Mouse (Mus musculus) layer of hippocampus, adult 11-12 months (tissue): ENCODE results near the gene Cd70.
A peak's percentile ranks its signal among the peaks of the same experiment; 100 is the strongest.

Experiments used
- DNase-seq: peaks from one replicate; pipeline ENCODE4 v3.0.0; 2022; ENCODE audit warnings: low spot score

The Cd70 gene

DNA sequence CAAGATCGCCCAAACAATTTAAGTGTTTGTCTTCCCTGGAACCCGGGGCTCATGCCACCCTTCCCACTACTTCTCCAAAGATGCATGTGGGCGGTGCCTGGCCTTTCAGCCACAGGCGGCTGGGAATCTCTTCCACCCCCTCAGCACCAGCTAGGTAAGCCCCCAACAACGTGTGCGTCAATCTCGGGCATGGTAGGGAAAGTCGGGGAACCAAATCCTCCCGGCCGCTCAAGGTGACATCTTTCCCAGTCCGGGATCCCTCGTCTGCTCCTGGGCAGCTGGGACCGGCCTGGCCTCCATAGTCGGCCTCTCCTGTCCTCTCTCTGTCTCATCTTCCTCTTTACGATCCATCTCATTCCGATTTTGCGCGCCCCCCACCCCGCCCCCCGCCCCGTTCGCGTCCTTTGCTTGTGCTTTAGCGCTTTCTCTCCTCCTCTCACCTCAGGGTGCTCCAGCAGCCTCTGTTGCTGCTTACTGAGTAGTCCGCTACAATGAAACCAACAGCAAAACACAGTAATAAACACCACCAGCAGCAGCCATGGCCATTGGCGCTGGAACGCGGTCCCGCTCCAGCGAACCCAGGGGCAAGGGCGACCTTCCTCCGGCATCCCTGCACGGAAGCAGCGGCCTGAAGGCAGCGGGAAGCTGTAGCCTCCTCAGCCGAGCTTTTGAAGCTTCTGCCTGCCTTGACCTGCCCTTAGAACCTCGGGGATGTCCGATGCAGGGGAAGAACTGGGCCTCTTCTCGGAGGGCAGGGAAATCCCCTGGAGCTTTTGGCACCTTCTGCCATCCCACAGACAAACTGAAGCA, at the start of gene Cd70:
Gene Cd70 (minus strand): TSS at position 784 of the 810 bp plus-strand sequence.
- DNase-seq: no peak

DNA sequence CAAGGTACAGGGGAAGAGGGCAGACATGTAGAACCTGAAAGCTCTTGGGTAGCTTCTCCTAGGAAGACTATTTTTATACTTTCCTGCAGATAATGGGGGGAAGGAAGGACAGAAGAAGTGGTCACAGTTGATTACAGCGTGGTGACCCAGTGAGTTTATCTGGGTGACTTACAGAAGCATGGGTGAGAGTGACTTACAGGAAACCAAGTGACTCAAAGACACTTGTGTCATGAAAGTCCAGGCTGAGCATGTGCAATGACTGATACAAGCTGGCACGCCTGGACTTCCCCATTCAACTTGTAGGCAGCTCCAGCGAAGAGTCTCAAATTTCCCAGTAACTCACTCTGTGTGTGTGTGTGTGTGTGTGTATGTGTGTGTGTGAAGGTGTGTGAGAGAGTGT, 48.7 kb upstream of the Cd70 start:
- DNase-seq: no peak

DNA sequence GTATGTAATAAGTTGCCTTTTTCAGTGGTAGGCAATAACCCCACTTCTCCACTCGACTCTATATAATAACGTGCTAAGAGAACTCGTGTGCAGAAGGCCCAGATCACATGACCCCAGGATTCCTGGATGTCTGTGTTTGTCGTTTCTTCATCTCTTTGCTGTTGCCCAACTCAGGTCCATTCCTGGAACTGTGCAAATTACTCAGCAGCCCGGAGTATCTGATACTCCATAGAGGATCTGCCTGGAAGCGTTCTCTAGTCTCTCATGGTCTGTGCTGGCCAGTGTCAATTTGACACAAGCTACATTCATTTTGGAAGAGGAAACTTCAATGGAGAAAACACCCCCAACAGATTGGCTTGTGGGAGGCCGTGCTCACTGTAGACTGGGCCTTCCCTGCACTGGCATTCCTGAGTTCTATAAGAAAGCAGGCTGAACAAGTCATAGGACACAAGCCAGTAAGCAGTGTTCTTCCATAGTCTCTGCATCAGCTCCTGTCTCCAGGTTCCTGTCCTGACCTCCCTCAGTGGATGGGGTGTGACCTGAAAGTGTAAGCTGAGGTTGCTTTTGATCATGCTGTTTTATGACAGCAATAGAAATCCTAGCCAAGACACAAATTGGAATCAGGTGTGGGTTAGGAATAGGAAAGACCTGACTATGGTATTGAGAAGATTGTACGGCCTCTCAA, 45.9 kb upstream of the Cd70 start:
- no peak for DNase-seq

DNA sequence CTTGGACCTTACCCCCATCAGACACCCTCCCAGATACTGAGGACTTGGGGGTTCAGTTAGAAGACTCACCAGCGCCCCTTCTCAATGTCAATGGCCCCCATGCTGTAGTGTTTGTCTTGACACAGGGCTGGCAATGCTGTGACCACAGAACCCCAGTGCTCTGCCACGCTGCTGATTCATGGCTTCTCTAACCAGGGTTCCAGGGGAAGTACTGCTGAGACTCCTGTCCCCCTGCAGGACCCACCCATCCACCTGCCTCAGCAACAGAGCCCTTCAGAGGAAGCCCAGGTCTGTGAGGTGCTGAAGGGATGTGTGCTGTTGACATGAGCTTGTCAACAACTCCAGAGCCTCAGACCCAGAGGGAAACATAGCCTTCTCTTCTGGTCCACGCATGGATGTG, 45.2 kb upstream of the Cd70 start:
- DNase-seq: no peak

DNA sequence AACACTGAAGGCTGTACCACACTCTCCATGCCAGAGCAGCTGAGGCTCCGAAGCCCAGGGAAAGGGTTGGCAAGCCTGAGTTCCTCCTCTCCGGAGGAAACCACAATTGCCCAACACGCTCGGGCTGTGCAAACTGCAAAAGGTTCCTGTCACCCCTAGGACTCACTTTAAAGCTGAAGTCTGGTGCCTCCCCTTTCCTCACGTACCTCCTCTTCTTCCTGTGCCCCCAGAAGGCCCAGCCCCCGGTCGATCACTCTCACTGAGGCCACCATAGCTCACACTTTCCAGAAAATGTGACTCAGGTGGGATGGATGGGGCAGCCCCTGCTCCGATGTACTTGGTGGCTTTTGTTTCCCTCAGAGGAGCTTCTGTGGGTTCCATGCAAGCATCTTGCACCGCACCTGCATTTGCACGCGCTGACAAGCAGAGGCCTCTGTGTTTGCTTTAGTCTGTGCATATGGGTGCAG, 44.5 kb upstream of the Cd70 start, which contains the start of gene Tnfsf14:
Gene Tnfsf14 (minus strand): TSS at position 137 of the 467 bp plus-strand sequence.
- peak; percentile 12 for DNase-seq

DNA sequence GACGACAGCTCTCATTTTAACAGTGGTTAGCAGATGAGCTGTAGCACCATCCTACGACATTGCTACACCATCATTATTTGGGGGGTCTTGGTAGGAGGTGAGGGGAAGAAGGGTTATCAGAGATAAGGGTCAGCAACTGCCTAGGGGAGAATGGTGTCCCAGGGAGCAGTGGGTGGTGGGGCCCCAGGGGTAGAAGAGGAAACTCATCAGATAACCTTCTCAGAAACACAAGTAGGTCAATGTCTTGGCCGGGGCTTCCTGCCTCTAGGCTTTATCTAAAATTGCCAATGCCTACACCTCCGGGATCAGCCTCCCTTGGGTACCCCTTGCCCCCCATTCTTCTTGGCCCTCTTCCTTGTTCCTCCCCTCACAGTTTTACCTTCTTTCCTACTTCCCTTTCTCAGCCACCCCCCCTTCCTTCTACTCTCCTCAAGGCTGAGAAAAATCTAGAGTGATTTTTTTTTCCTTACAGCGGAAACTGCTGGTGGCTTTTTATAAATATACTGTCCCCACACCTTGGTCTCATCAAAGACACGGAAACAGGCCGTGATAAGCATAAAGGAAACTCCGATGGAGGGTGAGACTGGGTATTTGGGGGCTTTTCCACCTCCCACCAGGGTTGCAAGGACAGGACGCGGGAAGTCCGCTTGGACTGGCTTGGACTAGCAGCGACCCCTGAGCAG, 39.1 kb upstream of the Cd70 start:
- DNase-seq: no peak

DNA sequence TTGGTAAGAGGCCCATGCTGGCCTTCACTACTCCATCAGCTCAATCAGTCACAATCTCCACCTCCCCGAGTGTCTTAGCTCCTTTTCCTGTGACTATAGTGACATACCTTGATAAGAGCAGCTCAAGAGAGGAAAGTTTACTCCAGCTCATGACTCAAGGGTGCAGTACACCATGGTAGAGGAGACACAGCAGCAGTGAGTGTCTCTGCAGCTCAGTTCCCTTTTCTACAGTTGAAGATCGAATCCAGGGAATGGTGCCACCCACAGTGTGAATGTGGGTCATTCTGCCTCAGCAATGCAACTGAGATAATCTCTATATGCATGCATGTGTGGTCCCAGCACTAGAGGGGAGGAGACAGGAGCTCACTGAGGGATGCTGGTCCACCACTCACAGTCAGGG, 36.1 kb upstream of the Cd70 start:
- DNase-seq: no peak

DNA sequence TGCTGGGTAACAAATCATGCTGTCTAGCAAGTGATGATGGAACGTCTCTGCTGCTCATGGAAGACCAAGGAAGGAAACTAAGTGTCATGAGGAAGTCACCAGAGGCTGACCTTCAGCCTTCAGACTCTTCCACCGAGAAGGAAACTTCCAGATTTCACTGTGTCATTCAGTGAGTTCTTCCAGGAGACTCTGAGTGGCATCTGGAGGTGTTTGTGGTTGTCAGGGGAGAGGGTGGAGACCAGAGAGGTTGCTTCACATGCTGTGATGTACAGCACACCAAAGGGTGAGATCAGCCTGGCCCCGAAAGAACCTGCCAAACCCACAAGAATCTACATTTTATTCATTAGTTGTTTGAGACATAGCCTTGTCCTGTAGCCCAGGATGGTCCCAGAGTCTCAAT, 33.3 kb upstream of the Cd70 start:
- no peak for DNase-seq

DNA sequence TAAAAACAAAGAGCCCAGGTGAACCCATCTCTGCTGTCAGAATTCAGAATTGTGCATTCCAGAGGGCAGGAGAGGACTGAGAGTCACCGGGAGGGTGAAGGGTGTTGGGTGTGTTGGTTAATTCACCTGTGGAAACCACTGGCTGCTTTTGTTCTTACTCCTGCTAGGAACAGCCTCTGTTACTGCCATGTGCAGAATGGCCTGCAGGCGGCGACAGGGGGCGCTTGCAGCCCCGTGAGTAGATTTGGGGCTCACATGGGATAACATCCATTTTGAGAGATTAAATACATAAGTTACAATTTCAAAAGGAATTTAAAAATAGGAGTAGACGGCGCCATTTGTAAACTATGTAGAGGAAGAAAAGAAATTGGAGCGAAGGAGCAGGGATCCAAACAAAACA, 30.8 kb upstream of the Cd70 start:
- DNase-seq: no peak

DNA sequence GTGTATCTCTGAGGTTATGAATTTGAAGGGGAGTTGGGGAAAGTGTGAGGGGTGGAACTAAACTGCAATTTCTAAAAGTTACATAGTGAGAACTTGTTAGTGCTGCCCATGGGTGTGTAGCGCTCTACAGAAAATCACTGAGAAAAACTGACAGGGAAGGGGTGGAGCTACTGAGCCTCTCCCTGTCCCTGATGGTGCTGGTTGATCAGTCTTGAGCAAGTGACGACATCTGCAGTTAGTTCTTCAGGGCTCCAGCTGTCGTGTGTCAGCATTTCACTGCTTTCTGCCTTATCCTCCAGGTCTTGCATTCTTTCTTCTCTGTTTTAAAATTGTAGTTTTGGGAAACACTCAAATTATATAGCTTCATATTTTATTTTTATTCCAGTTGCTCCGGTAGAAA, 23.8 kb upstream of the Cd70 start:
- DNase-seq: no peak

DNA sequence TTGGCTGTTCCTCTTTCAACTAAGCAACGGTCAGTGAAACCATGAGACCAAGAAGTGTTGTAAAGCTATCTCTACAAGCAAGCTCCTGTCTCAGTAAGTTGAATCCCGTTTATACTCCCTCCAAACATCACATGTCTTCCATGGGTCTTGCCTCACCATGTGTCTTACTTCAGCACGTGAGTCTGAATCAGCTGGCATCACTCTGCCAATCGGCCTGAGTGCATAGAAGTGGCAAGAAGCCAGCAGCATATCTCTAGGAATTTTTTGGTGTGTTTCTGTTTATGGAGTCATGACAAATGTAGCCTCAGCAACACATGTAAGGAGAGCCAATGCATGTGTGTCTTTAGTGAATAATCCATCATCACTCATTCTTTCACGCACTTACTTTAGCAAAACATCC, 22.8 kb upstream of the Cd70 start:
- DNase-seq: no peak

DNA sequence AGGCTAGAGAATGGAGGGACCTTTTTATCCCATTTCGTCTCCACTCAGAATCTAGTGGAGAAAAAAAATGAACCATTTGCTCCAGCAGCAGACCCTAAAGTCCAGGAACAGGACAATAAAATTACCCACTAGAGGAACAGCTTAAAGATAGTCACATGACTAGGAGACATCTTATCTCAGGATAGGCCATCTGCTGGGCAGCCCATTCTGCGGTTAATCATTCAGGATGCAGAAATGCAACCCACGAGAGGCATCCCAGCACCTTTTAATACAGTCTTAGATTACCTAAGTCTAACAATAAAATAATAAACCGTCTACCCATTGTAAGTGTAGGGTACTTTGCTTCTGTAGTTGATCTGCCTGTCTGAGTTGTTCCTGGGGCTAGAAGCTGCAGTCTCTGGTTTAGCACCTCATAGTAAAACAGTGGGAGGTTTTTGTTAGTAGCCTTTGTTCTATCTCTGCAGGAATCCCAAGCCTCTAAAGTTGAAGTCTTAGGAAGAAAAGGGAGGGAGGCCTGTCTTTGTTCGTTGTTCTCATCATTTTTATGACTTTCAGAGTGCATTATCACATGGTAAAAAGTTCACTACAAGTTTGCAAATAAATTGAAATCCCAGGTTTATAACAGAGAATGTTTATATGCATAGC, 21.2 kb upstream of the Cd70 start:
- no peak for DNase-seq

DNA sequence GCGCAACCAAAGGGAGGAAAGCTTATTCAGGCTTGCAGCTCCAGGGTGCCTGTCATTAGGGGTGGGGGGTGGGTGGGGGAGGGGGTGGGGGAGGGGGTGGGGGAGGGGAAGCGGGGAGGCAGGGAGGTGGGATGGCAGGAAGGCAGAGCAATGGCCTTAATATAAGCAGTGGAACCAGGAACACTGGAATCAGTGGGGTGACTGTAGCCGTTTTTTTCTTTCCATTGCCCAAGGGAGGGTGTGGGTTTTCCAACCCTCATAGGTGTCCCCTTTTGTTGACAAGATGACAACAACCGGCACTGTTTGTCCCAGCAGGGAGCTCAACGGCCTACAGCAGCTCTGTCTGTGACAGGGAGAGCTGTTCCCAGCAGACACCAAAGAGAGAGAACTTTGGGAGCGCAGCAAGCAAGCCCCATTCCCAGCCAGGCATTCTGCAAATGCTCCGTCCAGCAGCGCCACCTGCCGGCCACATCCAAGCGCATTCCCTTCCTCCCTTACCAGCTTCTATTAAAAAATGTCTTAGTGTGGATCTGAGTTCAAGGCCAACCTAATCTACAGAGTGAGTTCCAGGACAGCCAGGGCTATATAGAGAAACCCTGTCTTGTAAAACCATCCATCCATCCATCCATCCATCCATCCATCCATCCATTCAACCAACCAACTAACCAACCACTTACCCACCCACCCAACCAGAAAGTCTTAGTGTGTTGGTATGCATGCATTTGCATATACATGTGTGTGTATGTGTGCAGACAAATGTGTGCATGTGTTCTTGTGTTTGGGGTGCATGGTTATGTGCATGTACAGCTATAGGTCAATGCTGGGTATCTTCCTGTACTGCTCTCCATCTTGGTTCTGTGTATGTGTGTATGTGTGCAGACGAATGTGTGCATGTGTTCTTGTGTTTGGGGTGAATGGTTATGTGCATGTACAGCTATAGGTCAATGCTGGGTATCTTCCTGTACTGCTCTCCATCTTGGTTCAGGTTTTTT, 17.5 kb upstream of the Cd70 start:
- peak; percentile 88 for DNase-seq

DNA sequence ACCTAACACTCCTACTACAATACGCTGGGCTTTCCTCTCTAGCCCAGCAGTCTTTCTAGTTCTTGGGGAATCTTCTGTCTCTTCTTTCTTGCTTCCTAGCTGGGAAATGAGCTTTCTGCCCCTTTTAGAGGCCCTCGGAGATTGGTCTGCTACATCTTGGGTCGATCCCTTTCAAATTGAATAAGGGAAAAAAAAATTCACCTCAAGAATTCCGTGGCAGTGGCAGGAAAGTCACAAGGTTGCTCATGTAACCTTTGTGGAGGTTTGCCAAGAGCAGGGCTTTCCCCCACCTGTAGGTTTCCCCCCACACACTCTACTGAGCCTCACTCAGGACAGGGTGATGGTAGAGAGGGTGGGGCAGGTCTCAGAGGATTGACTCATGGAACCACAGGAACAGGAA, 4.2 kb upstream of the Cd70 start:
- no peak for DNase-seq

DNA sequence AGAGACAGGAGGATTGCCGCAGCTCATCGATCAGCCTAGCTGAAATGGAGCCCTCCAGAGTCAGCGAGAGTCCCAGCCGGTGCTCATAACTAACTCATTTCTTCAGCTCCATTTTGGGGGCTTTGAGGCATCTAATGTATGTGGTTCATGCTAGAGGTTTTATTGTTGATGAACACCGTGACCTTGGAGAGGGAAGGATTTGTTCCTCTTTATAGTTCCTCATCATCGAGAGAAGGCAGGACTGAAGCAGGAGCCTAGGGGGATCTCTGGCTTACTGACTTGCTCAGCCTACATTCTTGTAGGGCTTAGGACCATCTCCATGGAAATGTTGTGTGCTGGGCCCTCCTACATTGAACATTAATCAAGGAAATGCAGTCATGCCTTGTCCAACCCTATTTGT, 3.4 kb upstream of the Cd70 start:
- DNase-seq: no peak

DNA sequence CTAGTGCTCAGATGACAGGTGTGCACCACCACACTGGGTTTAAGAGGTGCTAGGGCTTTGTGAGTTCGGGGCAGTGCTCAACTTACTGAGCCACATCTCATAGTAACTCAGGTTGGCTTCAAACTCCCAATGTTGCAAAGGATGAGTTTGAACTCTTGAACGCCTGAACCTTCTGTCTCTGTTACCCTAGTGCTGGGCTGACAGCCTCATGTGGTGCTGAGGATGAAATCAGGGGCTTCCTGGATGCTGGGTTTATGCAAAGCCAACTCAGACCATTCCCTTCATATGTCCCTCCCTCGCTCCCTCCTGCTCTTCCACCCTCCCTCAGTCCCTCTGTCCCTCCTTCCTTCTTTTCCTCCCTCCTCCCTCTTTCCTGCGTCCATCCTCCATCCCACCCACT, 1.2 kb downstream of the Cd70 start:
- DNase-seq: no peak

DNA sequence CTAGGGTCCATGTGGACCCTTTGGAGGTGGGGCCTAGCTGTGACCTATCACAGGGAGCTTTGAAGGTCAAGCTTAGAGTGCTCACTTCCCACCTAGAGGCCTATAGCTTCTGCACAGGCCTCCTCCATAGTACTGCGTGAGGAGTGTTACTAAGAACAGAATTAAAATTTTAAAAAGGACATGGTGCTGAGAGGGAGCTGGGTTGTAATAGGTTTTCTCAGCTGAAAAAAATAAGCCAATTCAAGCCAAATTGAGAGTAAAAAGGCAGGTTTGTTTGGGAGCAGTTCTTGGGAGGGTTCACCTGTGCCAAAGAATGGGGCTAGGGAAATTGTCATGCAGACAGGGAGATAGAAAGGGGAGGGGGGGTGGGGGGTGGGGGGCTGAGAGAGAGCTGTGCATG, 4.5 kb downstream of the Cd70 start:
- no peak for DNase-seq

DNA sequence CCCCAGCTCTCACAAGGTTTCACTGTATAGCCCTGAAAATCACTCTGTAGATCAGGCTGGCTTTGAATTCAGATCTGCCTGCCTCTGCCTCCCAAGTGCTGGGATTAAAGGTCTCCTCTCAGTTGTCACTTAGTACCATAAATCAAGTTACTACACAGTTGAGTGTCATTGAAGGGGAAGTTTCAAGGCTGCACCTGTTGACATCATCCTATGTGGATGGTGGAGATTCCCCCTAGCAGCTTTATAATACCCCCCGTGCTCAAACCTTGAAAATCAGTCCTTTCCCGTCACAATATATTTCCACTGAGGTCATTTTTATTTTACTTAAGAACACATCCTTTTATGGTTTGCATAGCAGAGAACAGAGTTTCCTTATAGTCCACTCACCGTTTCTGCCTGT, 5.9 kb downstream of the Cd70 start:
- DNase-seq: no peak

DNA sequence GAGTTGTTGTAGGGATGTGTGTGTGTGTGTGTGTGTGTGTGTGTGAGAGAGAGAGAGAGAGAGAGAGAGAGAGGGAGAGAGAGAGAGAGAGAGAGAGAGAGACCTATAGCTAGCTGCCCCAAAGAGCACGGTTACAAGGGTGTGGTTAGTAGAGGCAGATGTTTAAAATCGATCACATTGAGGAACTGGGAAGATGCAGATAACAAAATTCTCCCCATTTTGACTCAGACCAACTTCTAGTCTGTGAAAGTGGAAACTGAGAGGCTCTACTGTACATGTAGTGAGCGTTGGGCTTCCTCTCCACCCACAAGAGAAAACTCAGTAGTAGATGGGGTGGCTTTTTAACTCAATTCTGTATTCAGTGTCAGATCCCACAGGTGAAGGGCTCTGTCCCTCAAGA, 9.9 kb downstream of the Cd70 start:
- DNase-seq: no peak

DNA sequence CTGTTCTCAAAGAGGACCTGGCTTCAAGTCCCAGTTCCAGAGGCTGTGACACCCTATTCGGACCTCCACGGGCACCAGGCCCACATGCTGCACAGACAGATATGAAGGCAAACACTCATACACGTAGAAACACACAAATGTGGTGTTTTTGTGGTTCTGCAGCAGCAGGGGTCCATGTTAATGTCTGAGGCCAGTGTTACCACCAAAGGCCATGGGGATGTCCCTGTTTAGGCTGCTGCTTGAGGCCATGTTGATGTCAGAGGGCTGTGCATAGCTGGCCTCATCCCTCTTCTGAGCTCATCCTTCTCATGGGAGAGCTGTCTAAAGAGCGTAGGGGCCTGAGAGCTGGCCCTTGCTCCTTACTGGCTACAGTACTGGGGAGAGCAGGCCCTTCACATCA, 10.9 kb downstream of the Cd70 start:
- DNase-seq: no peak

DNA sequence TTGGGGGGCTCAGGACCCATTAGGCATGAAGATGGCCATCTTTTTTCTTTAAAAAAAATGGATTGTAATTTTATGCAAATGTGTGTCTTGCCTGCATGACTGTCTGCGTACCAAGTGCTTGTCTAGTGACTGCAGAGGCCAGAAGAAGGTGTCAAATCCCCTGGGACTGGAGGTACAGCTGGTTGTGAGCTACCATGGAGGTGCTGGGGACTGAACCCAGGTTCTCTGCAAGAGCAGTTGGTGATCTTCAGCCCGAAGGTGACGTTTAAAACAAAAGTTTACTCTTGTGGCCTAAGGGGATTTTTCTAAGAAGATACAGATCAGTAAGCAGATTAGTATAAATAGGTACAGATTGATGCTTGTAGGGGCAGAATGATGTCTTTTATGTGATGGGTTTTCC, 13.9 kb downstream of the Cd70 start:
- no peak for DNase-seq
